Mouse (Mus musculus) T-cell, adult 2 months (primary cell): ENCODE data around the gene Bcas3.

Source experiments
- DNase-seq: peaks from one replicate; pipeline ENCODE4 v3.0.0; 2022; ENCODE audit warnings: low spot score

The Bcas3 gene

GRCm38 (mm10) chr11:85754631-85755502 is 401.9 kb downstream of the Bcas3 start:
- no peak for DNase-seq

DNA sequence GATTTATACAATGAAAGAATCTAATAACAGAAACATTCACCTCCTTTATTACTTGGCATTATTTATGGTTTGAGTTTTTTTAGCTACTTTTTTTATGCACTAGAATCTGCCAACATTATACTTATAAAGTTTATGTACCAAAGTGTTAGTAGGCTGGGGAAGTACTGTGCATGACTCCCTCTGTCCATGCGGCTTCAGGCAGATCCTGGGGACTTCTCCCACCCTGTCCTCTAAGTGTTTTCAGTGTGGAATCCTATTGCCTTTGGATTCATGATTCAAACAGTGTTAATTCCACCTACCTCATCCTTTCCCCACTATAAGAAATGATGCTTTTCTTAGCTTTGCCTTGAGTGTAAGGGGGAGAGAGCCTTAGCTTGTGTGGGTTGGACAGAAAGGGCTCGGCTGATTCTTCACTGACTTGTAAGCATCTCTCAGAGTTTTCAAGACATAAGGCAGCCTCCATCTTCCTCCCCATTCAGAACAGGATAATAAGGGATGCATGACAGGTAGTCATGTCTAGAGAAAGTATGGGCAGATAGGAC is 402.6 kb downstream of the Bcas3 start:
- no peak for DNase-seq

DNA sequence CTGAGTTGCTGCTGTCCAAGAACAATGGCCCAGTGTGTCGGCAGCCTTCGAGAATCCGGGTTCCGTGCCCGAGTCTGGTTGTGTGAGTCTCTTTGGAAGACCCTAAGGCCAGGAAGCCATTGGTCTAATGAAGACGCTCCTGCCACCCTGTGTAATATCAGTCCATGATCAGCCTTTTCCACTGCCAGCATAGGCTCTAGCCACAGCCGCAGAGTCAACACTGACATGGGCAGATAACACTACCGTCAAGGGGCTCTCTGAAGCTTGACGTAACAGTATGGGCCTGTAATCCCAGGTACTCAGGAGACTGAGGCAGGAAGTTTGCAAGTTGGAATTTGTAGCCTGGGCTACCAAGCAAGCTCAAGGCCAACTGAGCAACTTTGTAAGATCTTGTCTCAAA is 405.9 kb downstream of the Bcas3 start:
- no peak for DNase-seq

- no peak for DNase-seq
These were observed 406.9 kb downstream of the Bcas3 start for GRCm38 (mm10) chr11:85759634-85760439.

- no peak for DNase-seq
These were observed 407.6 kb downstream of the Bcas3 start for GRCm38 (mm10) chr11:85760486-85761141.

DNA sequence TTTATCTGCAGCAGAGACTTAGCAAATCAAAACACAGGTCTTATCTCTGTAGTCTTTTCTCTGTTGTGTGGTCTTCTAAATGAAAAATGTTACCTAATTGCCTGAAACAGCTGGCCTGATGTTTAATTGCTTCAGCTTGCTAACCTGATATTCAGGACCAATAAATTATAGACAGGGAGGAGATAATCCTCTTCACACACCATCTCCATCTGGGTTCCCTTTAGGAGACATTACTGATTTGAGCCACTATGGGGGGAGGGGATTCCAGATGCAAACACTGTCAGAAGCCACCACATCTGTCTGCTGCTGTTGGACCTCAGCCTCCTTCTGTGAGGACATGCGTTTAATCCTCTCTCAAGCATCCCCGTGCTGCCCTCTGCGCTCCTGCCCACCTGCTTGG is 408.2 kb downstream of the Bcas3 start:
- no peak for DNase-seq

DNA sequence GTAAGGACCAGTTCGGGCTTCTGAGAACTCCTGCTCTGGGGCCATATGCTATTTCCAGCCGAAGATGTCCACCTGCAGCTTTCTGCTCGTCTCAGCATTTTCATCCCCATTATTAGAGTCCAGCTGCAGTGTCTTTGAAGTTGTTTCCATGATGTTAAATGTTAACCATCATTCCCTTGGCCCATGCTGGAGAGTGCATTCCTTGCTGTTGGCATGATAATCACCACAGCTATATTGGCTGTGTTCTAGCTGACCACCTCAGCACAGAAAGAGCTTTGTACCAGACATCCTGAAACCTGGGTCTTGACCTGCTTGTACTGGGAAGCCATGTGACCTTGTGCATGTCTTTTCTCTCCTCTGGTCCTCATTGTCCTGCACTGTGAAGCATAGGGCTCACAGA is 410.7 kb downstream of the Bcas3 start:
- DNase-seq, result no peak

GRCm38 (mm10) chr11:85766106-85766723 is 413.2 kb downstream of the Bcas3 start:
- no peak for DNase-seq

DNA sequence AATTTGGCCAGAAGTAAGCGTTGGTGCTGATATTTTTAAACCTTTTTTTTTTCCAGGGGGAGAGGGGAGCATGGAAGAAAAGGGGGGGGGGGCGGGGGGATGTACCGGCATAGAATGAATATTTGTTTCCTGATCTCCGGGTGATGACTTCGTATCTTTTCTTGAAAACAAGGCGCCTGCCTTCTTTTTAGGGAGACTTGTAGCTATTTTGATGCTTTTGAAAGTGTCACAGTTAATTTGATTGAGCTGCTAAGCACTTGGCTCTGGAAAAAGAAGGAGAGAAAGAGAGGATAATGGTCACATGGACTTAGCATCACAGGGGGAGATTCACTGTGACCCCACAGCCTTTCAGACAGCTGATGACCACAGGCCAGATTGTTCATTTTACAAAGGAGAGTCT is 413.8 kb downstream of the Bcas3 start:
- DNase-seq, result no peak

- DNase-seq, result no peak
These were observed 416.8 kb downstream of the Bcas3 start for GRCm38 (mm10) chr11:85769740-85770139.

DNA sequence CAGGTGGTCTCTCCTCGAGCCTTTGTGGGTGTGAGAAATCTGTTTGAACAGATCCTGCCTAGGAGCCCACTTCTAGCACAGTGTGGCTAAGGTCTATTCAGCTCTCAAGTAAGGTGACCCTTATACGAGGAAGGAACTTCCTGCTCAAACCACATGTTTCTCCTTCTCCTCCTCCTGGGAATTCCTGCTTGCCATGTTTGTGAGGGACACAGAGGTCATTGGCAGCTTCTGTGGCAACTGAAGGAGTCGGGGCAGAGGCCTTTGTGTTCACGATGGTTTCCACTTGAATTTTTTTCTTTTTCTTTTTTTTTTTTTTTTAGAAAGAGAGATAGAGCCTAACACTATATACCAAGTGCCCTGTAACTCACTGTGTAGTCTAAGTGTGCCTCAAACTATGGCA is 420.4 kb downstream of the Bcas3 start:
- no peak for DNase-seq

DNA sequence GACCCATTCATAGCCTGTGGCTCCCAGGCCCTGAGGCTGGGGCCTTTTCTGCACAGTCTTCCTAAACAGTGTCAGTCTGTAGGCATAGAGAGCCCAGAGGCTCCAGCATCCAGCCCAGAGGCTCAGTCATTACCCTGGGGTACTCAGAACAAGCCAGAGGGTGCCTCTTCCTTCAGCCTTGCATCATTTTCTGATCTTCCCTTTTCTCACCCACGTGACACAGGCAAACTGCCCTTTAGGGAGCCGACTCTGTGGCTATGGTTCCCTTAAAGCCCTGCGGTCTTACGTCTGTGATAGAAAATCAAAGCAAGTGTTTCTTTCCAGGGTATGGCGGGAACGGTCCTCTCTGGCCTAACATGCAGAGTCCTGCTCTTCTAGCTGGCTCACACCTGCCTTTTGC is 421.7 kb downstream of the Bcas3 start:
- DNase-seq, result no peak

DNA sequence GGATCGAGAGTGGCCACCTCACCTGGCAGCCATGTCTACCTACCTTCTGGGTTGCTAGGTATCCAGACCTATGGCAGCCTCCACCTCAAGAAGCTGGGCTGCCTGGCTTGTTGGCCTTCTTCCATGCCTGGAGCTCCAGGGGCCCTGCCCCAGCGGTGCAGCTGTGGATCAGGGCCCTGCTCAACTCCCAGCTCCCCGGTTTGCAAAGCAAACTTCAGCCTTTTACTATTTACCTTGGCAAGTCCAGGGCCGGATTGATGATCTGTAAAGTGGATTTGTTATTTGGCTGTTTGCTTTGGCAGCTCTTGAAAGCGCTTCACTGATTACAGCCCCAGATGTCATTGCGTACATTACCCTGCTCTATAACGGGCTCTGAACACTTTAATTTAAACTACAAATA is 422.5 kb downstream of the Bcas3 start:
- DNase-seq, result no peak

- DNase-seq, result no peak
These were observed 423.9 kb downstream of the Bcas3 start for GRCm38 (mm10) chr11:85776861-85777360.

- DNase-seq, result no peak
These were observed 425.0 kb downstream of the Bcas3 start for GRCm38 (mm10) chr11:85777950-85778349.

- DNase-seq, result no peak
These were observed 427.3 kb downstream of the Bcas3 start for GRCm38 (mm10) chr11:85780303-85780702.

DNA sequence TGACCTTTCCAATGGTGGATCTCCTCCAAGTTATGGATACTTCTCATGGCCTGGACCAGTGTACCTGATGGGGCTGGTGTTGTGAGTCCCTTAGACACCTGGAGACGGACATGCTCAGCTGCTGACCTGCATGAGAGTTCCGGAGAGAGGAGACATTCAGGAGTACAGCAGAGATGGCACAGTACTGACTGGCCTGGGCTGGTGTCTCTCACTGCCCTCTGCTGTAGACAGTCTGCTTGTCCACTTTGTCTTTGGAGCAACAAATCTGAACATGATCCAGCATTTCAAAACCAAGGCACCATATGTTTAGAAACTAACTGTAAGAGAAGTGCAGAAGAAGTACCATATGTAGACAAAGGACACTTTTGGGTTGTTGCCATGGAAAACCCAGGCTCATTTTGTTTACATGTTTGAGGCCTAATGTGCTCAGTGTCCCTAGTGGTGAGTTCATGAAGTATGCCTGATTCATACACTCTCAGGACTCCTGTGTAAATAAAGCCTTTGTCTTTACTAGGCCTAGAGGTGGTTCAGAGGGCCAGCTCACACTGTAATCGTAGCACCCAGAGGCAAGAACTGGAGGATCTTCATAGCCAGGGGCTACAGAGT is 433.2 kb downstream of the Bcas3 start:
- DNase-seq, result no peak

DNA sequence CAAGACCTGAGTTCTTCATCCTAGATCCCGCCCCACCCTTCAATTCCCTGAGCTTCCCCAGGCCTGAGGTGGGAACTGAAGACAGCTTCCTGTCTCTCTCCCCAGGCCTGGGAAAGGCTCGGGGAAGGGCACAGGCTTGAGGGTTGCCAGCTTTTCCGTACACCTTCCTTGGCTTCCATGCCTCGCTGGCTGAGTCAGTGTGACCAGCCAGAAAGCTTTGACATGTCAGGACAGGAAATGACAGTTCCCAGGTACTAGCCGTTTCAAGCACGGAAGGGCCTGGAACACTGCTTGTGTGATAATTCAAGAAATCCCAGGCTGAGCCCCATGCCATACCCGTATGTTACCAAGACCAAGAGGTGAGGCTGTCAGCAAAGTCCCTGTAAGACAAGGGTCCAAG is 436.8 kb downstream of the Bcas3 start:
- no peak for DNase-seq

DNA sequence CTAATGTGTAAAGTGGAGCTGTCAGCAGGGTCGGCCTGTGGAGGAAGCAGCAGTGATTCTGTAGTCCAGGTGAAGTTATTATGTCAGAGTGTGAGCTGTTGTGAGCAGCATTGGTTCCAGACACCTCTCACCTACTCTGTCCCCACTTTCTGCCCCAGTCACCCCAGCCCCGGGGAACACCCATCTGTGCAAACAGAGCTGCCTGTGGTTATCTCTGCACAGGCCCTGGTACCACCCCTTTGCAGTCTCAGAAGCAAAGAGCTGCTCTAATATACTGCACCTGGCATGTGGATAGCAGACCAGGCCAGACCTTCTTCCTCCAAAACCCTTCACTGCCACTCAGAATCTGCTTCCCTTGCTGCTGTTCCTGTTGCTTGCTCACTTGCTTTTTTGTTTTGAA is 437.3 kb downstream of the Bcas3 start:
- no peak for DNase-seq

GRCm38 (mm10) chr11:85791212-85791611 is 438.2 kb downstream of the Bcas3 start:
- DNase-seq, result no peak

GRCm38 (mm10) chr11:85792534-85793215 is 439.7 kb downstream of the Bcas3 start:
- no peak for DNase-seq
